Mouse (Mus musculus): ENCODE data around the gene Tgfa.
A peak's percentile ranks its signal among the peaks of the same experiment; 100 is the strongest.

GRCm38 (mm10) chr6:86232367-86232766, 37.3 kb downstream of the Tgfa start:
- TF ChIP-seq ZMIZ1 (IDR thresholded peaks at IDR 0.05; ENCODE audit: low read depth, low read length) (no peak), ELF1 (IDR thresholded peaks at IDR 0.05; ENCODE audit: low read depth, low read length) (peak; percentile 47; the same call in 1 of the 2 replicates), POLR2A (IDR thresholded peaks at IDR 0.05; ENCODE audit: control insufficient read depth in 1 of 2, insufficient read depth in 1 of 2, low read depth in 1 of 2, low read length in 2 of 2, poor library complexity in 1 of 2) (no peak), NELFE (IDR thresholded peaks at IDR 0.05; ENCODE audit: low read depth, low read length) (no peak), EP300 (IDR thresholded peaks at IDR 0.05; ENCODE audit: low read depth in 1 of 2, low read length in 2 of 2) (peak in 1 of 2 experiments; percentile 65; a peak in 2 of 4 replicates)

Data from MEL (cell line).